Mouse (Mus musculus): ENCODE data around the gene Rimklb. TPM values are rescaled to one million over a fixed set of nuclear protein-coding genes. Genes with fewer than 3 reads are reported as not detected.
"Not testable (repeated sequence)": the region's sequence is repeated elsewhere in the genome, so short reads cannot be mapped to it uniquely, and the experiment has no call there.

The Rimklb gene
- 100 to 1,000 TPM; 246 to 252 TPM for total RNA-seq (2021)
- long read RNA-seq, full-length matches to known transcripts = 15 of 30 reads
- long read RNA-seq, partial matches to known transcripts = 4 of 30 reads
- long read RNA-seq, other reads (novel, unspliced or antisense) = 11 of 30 reads

GRCm38 (mm10) chr6:122498661-122499060 lies at the start of gene Rimklb:
Rimklb (minus strand) TSS chr6:122498761.
- no peak for DNase-seq (ENCODE audit: low spot score in 2 of 2)

GRCm38 (mm10) chr6:122545948-122546347 lies 47.4 kb upstream of the Rimklb start:
- DNase-seq (ENCODE audit: low spot score in 2 of 2) = no peak

- no peak for DNase-seq (ENCODE audit: low spot score in 2 of 2)
These were observed 46.8 kb upstream of the Rimklb start for GRCm38 (mm10) chr6:122545289-122545882.

- DNase-seq (ENCODE audit: low spot score in 2 of 2) = no peak
These were observed 46.1 kb upstream of the Rimklb start for GRCm38 (mm10) chr6:122544672-122545071.

- DNase-seq (ENCODE audit: low spot score in 2 of 2) = no peak
These were observed 45.0 kb upstream of the Rimklb start for GRCm38 (mm10) chr6:122543574-122543973.

GRCm38 (mm10) chr6:122542459-122542858 lies 43.9 kb upstream of the Rimklb start:
- not testable (repeated sequence) for DNase-seq (ENCODE audit: low spot score in 2 of 2)

- no peak for DNase-seq (ENCODE audit: low spot score in 2 of 2)
These were observed 41.0 kb upstream of the Rimklb start for GRCm38 (mm10) chr6:122539564-122539963.

- DNase-seq (ENCODE audit: low spot score in 2 of 2) = no peak
These were observed 35.5 kb upstream of the Rimklb start for GRCm38 (mm10) chr6:122534032-122534431.

GRCm38 (mm10) chr6:122532883-122533302 lies 34.3 kb upstream of the Rimklb start:
- DNase-seq (ENCODE audit: low spot score in 2 of 2) = no peak

- no peak for DNase-seq (ENCODE audit: low spot score in 2 of 2)
These were observed 33.1 kb upstream of the Rimklb start for GRCm38 (mm10) chr6:122531466-122532174.

GRCm38 (mm10) chr6:122528136-122528535 lies 29.6 kb upstream of the Rimklb start:
- no peak for DNase-seq (ENCODE audit: low spot score in 2 of 2)

- DNase-seq (ENCODE audit: low spot score in 2 of 2) = no peak
These were observed 29.0 kb upstream of the Rimklb start for GRCm38 (mm10) chr6:122527596-122527995.

GRCm38 (mm10) chr6:122523289-122523688 lies 24.7 kb upstream of the Rimklb start:
- DNase-seq (ENCODE audit: low spot score in 2 of 2) = no peak

- DNase-seq (ENCODE audit: low spot score in 2 of 2) = peak; percentile 16 to 27
These were observed 24.0 kb upstream of the Rimklb start for GRCm38 (mm10) chr6:122522595-122522994.

GRCm38 (mm10) chr6:122519384-122519783 lies 20.8 kb upstream of the Rimklb start:
- peak in 1 of 2 experiments; percentile 22 for DNase-seq (ENCODE audit: low spot score in 2 of 2)

GRCm38 (mm10) chr6:122517668-122518067 lies 19.1 kb upstream of the Rimklb start:
- no peak for DNase-seq (ENCODE audit: low spot score in 2 of 2)

GRCm38 (mm10) chr6:122515762-122516161 lies 17.2 kb upstream of the Rimklb start:
- DNase-seq (ENCODE audit: low spot score in 2 of 2) = not testable (repeated sequence)

GRCm38 (mm10) chr6:122514312-122514711 lies 15.8 kb upstream of the Rimklb start:
- DNase-seq (ENCODE audit: low spot score in 2 of 2) = no peak

GRCm38 (mm10) chr6:122512914-122513878 lies 14.6 kb upstream of the Rimklb start:
- no peak for DNase-seq (ENCODE audit: low spot score in 2 of 2)

- DNase-seq (ENCODE audit: low spot score in 2 of 2) = no peak
These were observed 9.9 kb upstream of the Rimklb start for GRCm38 (mm10) chr6:122508494-122508893.

- no peak for DNase-seq (ENCODE audit: low spot score in 2 of 2)
These were observed 7.0 kb upstream of the Rimklb start, which contains the start of gene Mfap5 for GRCm38 (mm10) chr6:122505545-122505944. Mfap5 (plus strand) TSS chr6:122505845.
